Mouse (Mus musculus): ENCODE data around the gene Lrrc55.

- TF ChIP-seq CTCF (IDR thresholded peaks at IDR 0.05; ENCODE audit: low read depth) (no peak), EP300 (IDR thresholded peaks at IDR 0.05; ENCODE audit: low read depth) (no peak)
Measured at GRCm38 (mm10) chr2:85198011-85198965, 1.3 kb upstream of the Lrrc55 start.

Measured in liver, postnatal 0 days (tissue).